Mouse (Mus musculus): ENCODE results near the gene Gpr82. TPM values are rescaled to one million over a fixed set of nuclear protein-coding genes. Genes with fewer than 3 reads are reported as not detected.

The Gpr82 gene
- total and polyA plus RNA-seq, 3 experiments: 0.11 to 0.30 TPM; not detected in 1

- H3K9me3 ChIP-seq (replicated peaks; ENCODE audit: low read length): no peaks in the 10 kb centered on the region
- in situ Hi-C loops (cut with MboI; ENCODE audit: low pct_ligation_motif_present, low pct_unique_long_range_greater_than_20kb, low sequenced_read_pairs) (loop anchor here (10.0 to 25.0 kb wide), 2 partner anchors 187 to 415 kb away; partner anchors contain the start of gene Nyx), dilution Hi-C loops (cut with MboI; ENCODE audit: extremely low pct_ligation_motif_present, extremely low pct_unique_long_range_greater_than_20kb, low sequenced_read_pairs) (no loop called here)
- H3K4me2 ChIP-seq (ENCODE audit: insufficient read depth, low read depth, poor library complexity, severe bottlenecking): no peak overlapping the region
- DNase-seq (ENCODE audit: extremely low read depth): no peak
- H3K4me3 ChIP-seq (replicated peaks in 1 of 3; ENCODE audit: low read depth in 2 of 3, low read length in 2 of 3, poor library complexity in 1 of 3): no peak overlapping the region
- no peak overlapping the region for H3K9ac ChIP-seq (ENCODE audit: insufficient read depth, low read depth)
- peak overlapping the region; percentile 64 for H3K27ac ChIP-seq (ENCODE audit: insufficient read depth, low read depth)
- H3K79me2 ChIP-seq (replicated peaks; ENCODE audit: control insufficient read depth, extremely low read depth, insufficient read depth, poor library complexity, severe bottlenecking): no peaks in the 10 kb centered on the region
- TF ChIP-seq TCF12 (IDR thresholded peaks at IDR 0.05; ENCODE audit: low read depth, low read length) (no peak), ZNF384 (IDR thresholded peaks at IDR 0.05; ENCODE audit: low read depth, low read length) (no peak), JUND (conservative IDR thresholded peaks at IDR 0.05; ENCODE audit: low read depth, low read length) (no peak), IRF4 (IDR thresholded peaks at IDR 0.05; ENCODE audit: low read depth, low read length) (no peak), JUN (IDR thresholded peaks at IDR 0.05; ENCODE audit: insufficient read depth, low read depth, low read length) (no peak), E2F4 (IDR thresholded peaks at IDR 0.05; ENCODE audit: insufficient replicate concordance, low read depth, low read length) (no peak), EP300 (IDR thresholded peaks at IDR 0.05; ENCODE audit: low read length) (no peak), ZC3H11A (IDR thresholded peaks at IDR 0.05; ENCODE audit: low read depth, low read length) (no peak), MAZ (IDR thresholded peaks at IDR 0.05; ENCODE audit: low read depth, low read length) (no peak), TBP (conservative IDR thresholded peaks at IDR 0.05; ENCODE audit: low read depth, low read length) (no peak), RCOR1 (conservative IDR thresholded peaks at IDR 0.05; ENCODE audit: low read depth, low read length) (no peak), KAT2A (IDR thresholded peaks at IDR 0.05; ENCODE audit: insufficient replicate concordance, low read length) (no peak), USF1 (IDR thresholded peaks at IDR 0.05; ENCODE audit: low read depth, low read length) (no peak), CHD2 (IDR thresholded peaks at IDR 0.05; ENCODE audit: low read length) (no peak), ELF1 (IDR thresholded peaks at IDR 0.05; ENCODE audit: low read depth, low read length) (no peak), HCFC1 (IDR thresholded peaks at IDR 0.05; ENCODE audit: low read depth, low read length) (no peak), NRF1 (IDR thresholded peaks at IDR 0.05; ENCODE audit: low read depth, low read length) (no peak)
- peaks cover 4 to 22% of the 10 kb centered on the region in 2 experiments; a peak in 3 of 4 replicates for H3K4me1 ChIP-seq (ENCODE audit: control insufficient read depth in 1 of 2, insufficient read depth in 2 of 2)
- H3K27me3 ChIP-seq (replicated peaks): no peaks in the 10 kb centered on the region
- H3K36me3 ChIP-seq (replicated peaks in 1 of 2; ENCODE audit: control insufficient read depth in 1 of 2, insufficient read depth in 1 of 2, low read length in 1 of 2): no peaks in the 10 kb centered on the region
Observed at GRCm38 (mm10) chrX:13652291-13652690, 8.9 kb upstream of the Gpr82 start.

GRCm38 (mm10) chrX:13655005-13655421, 6.2 kb upstream of the Gpr82 start:
- Histone ChIP-seq H3K36me3 (replicated peaks in 1 of 2; ENCODE audit: control insufficient read depth in 1 of 2, insufficient read depth in 1 of 2, low read length in 1 of 2) (no peaks in the 10 kb centered on the region), H3K4me1 (ENCODE audit: control insufficient read depth in 1 of 2, insufficient read depth in 2 of 2) (peaks cover 12 to 43% of the 10 kb centered on the region in 2 experiments; a peak in 3 of 4 replicates), H3K9ac (ENCODE audit: insufficient read depth, low read depth) (peak overlapping the region; percentile 66; the same call in 1 of the 2 replicates), H3K79me2 (replicated peaks; ENCODE audit: control insufficient read depth, extremely low read depth, insufficient read depth, poor library complexity, severe bottlenecking) (no peaks in the 10 kb centered on the region), H3K27me3 (replicated peaks) (no peaks in the 10 kb centered on the region), H3K27ac (ENCODE audit: insufficient read depth, low read depth) (peak overlapping the region; percentile 97), H3K9me3 (replicated peaks; ENCODE audit: low read length) (no peaks in the 10 kb centered on the region), H3K4me2 (ENCODE audit: insufficient read depth, low read depth, poor library complexity, severe bottlenecking) (peak overlapping the region; percentile 71), H3K4me3 (replicated peaks in 1 of 3; ENCODE audit: low read depth in 2 of 3, low read length in 2 of 3, poor library complexity in 1 of 3) (no peak overlapping the region)
- peak; percentile 83 for DNase-seq (ENCODE audit: extremely low read depth)
- dilution Hi-C loops (cut with MboI; ENCODE audit: extremely low pct_ligation_motif_present, extremely low pct_unique_long_range_greater_than_20kb, low sequenced_read_pairs): no loop called here
- in situ Hi-C loops (cut with MboI; ENCODE audit: low pct_ligation_motif_present, low pct_unique_long_range_greater_than_20kb, low sequenced_read_pairs): loop anchor here (10.0 to 25.0 kb wide), 2 partner anchors 190 to 418 kb away; partner anchors contain the start of gene Nyx
- 0 out of 2 replicates have a peak, but pooled peaks have one; percentile 30 for TF ChIP-seq TBP (conservative IDR thresholded peaks at IDR 0.05; ENCODE audit: low read depth, low read length)
- TF ChIP-seq ZKSCAN1 (IDR thresholded peaks at IDR 0.05; ENCODE audit: borderline replicate concordance, low read depth, low read length): no peak
- no peak for TF ChIP-seq POLR2AphosphoS2 (IDR thresholded peaks at IDR 0.05; ENCODE audit: low read depth, low read length)
- TF ChIP-seq ZMIZ1 (IDR thresholded peaks at IDR 0.05; ENCODE audit: low read depth, low read length): no peak
- TF ChIP-seq KAT2A (IDR thresholded peaks at IDR 0.05; ENCODE audit: insufficient replicate concordance, low read length): no peak
- TF ChIP-seq BHLHE40 (IDR thresholded peaks at IDR 0.05; ENCODE audit: low read depth, low read length): peak; percentile 73
- TF ChIP-seq CHD1 (IDR thresholded peaks at IDR 0.05; ENCODE audit: low read depth, low read length): no peak
- TF ChIP-seq ZNF384 (IDR thresholded peaks at IDR 0.05; ENCODE audit: low read depth, low read length): 0 out of 2 replicates have a peak, but pooled peaks have one; percentile 15
- TF ChIP-seq ZC3H11A (IDR thresholded peaks at IDR 0.05; ENCODE audit: low read depth, low read length): no peak
- no peak for TF ChIP-seq USF2 (conservative IDR thresholded peaks at IDR 0.05; ENCODE audit: low read depth, low read length)
- TF ChIP-seq MAZ (IDR thresholded peaks at IDR 0.05; ENCODE audit: low read depth, low read length): no peak
- TF ChIP-seq MXI1 (IDR thresholded peaks at IDR 0.05; ENCODE audit: low read depth, low read length): peak; percentile 71
- peak; percentile 60; the same call in 1 of the 2 replicates for TF ChIP-seq MEF2A (IDR thresholded peaks at IDR 0.05; ENCODE audit: borderline replicate concordance, low read depth, low read length)
- TF ChIP-seq JUND (conservative IDR thresholded peaks at IDR 0.05; ENCODE audit: low read depth, low read length): no peak
- TF ChIP-seq RAD21 (IDR thresholded peaks at IDR 0.05; ENCODE audit: low read depth, low read length): no peak; the same call in none of the 2 replicates
- 0 out of 2 replicates have a peak, but pooled peaks have one; percentile 43 for TF ChIP-seq MAFK (IDR thresholded peaks at IDR 0.05; ENCODE audit: insufficient replicate concordance, low read length)
- peak; percentile 76 for TF ChIP-seq IRF4 (IDR thresholded peaks at IDR 0.05; ENCODE audit: low read depth, low read length)
- no peak; the same call in 1 of the 2 replicates for TF ChIP-seq TCF12 (IDR thresholded peaks at IDR 0.05; ENCODE audit: low read depth, low read length)
- TF ChIP-seq POLR2A (IDR thresholded peaks at IDR 0.05; ENCODE audit: low read depth, low read length): 0 out of 2 replicates have a peak, but pooled peaks have one; percentile 3
- peak; percentile 62; the same call in 1 of the 2 replicates for TF ChIP-seq CHD2 (IDR thresholded peaks at IDR 0.05; ENCODE audit: low read length)
- TF ChIP-seq USF1 (IDR thresholded peaks at IDR 0.05; ENCODE audit: low read depth, low read length): no peak
- TF ChIP-seq NELFE (IDR thresholded peaks at IDR 0.05; ENCODE audit: low read depth, low read length): no peak
- TF ChIP-seq MAX (IDR thresholded peaks at IDR 0.05; ENCODE audit: low read length): peak; percentile 76; the same call in 1 of the 2 replicates

Data from CH12.LX (cell line).